Mouse (Mus musculus) heart, adult 2 months (tissue): ENCODE results near the gene Pfdn4.

Experiments used
- CTCF ChIP-seq: fragments of 200-600 bp; IDR thresholded peaks from 2 replicates; pipeline ENCODE4 v1.8.1; 2022; ENCODE audit warnings: antibody characterized with exemption, mild to moderate bottlenecking, moderate library complexity
- POLR2A ChIP-seq: fragments of 200-500 bp; IDR thresholded peaks from 2 replicates; pipeline ENCODE4 v1.6.1; 2011; ENCODE audit warnings: mild to moderate bottlenecking, low read depth, low read length, control low read depth; ENCODE audit not compliant: insufficient read depth

GRCm38 (mm10) chr2:170476215-170476614 is 20.0 kb upstream of the Pfdn4 start:
- TF ChIP-seq CTCF (peak; percentile 56), POLR2A (no peak)
